Comparison of ENCODE assay signal across 16 mouse cellular contexts in genomic region chr9:57317531-57318201, GRCm38 (mm10). TPM values are rescaled to one million over a fixed set of nuclear protein-coding genes. Genes with fewer than 3 reads are reported as not detected.
DNase-seq lines count a peak whose midpoint lies in the region; ATAC-seq lines count a peak whose summit lies in the region.
"Had no signal": no experiment of that assay in that cellular context is flagged by ENCODE, and none has a peak within 500 bp of the region (broad histone marks: within the 10 kb centered on the region; RNA-seq: fewer than 3 reads in every experiment).

No protein-coding gene starts in this region.

- peaks cover 4% of the 10 kb centered on the region; the same call in 1 of the 2 replicates for H3K9me3 ChIP-seq in heart, embryonic 12.5 days (replicated peaks)
- H3K9me3 ChIP-seq: forebrain, embryonic 13.5 days; limb, embryonic 10.5 days; stomach, embryonic 15.5 days had no signal

- peaks cover 16% of the 10 kb centered on the region for H3K4me1 ChIP-seq in heart, embryonic 12.5 days (replicated peaks)
- H3K4me1 ChIP-seq: forebrain, embryonic 13.5 days; limb, embryonic 10.5 days had no signal

- WGBS in heart, embryonic 12.5 days = 49% methylated on average over 13 of the region's 13 CpGs

- no peaks in the 10 kb centered on the region for H3K27me3 ChIP-seq in heart, embryonic 12.5 days (replicated peaks)
- H3K27me3 ChIP-seq: forebrain, embryonic 13.5 days; stomach, embryonic 15.5 days had no signal

- DNase-seq in 416B (ENCODE audit: low read depth) (peak; percentile 66), MEL-GATA-1-ER (ENCODE audit: extremely low read depth, low read depth) (peak; percentile 40)
- DNase-seq in ovary, postnatal 10 days (ENCODE audit: low spot score) = no peak
- no peak for DNase-seq in ovary, postnatal 14 days (ENCODE audit: low spot score)
- DNase-seq: cerebellum, postnatal 36 days; lung, adult 2 months; right cerebral cortex, postnatal 4 days had no signal

- H3K9ac ChIP-seq in heart, embryonic 12.5 days = no peak overlapping the region
- H3K9ac ChIP-seq: forebrain, embryonic 13.5 days; hindbrain, embryonic 14.5 days; stomach, embryonic 15.5 days had no signal

- H3K4me3 ChIP-seq in heart, embryonic 12.5 days = no peak overlapping the region
- H3K4me3 ChIP-seq: forebrain, embryonic 13.5 days; limb, embryonic 10.5 days; myocyte; stomach, embryonic 15.5 days had no signal

- H3K27ac ChIP-seq in heart, embryonic 12.5 days (ENCODE audit: poor library complexity, severe bottlenecking) = no peak overlapping the region; the same call in 1 of the 2 replicates
- H3K27ac ChIP-seq: forebrain, embryonic 13.5 days; hindbrain, embryonic 14.5 days; limb, embryonic 10.5 days; stomach, embryonic 15.5 days had no signal

- no peaks in the 10 kb centered on the region for H3K36me3 ChIP-seq in heart, embryonic 12.5 days
- H3K36me3 ChIP-seq: limb, embryonic 10.5 days; stomach, embryonic 15.5 days had no signal

- ATAC-seq in heart, embryonic 12.5 days (ENCODE audit: insufficient number of reproducible peaks, low FRiP score) = peak; percentile 61; the same call in 1 of the 2 replicates
- peak; percentile 58 for ATAC-seq in megakaryocyte, adult 5-6 weeks (ENCODE audit: poor library complexity, severe bottlenecking)
- no peak for ATAC-seq in CD4-positive, CD25-positive, alpha-beta regulatory T cell, adult 4 months
- ATAC-seq: forebrain, embryonic 13.5 days had no signal

- peak overlapping the region; percentile 24 for H3K4me2 ChIP-seq in heart, embryonic 12.5 days
- H3K4me2 ChIP-seq: forebrain, embryonic 13.5 days; hindbrain, embryonic 14.5 days; midbrain, embryonic 11.5 days; stomach, embryonic 15.5 days had no signal

RNA-seq across cellular contexts. Expression of gene 1700017B05Rik, which starts 55.3 kb away (rescaled TPM):
- polyA plus RNA-seq in heart, embryonic 12.5 days (2016; fragmentation: Nextera tagmentation; extraction: Ambion mirVana) = 17.4 and 17.9 TPM in 2 replicates
- 15.6 and 17.9 TPM in 2 replicates for total RNA-seq in megakaryocyte, adult 5-6 weeks (2015)
- total RNA-seq in megakaryocyte, adult 5-6 weeks (2017) = 8.4 and 15.1 TPM in 2 replicates
- 10 to 100 TPM; 15.1 to 22.6 TPM for polyA plus RNA-seq in CD4-positive, CD25-positive, alpha-beta regulatory T cell, adult 4 months (2017; shearing (Covaris generic))

Comparison
In these comparisons a context has a peak if more than half of its experiments do, and no peak if none do; other contexts are left out.
1. DNase-seq: peak in 416B (single experiment) and MEL-GATA-1-ER (single experiment); none in ovary, postnatal 10 days (single experiment) and ovary, postnatal 14 days (single experiment).